Mouse (Mus musculus): Measurements from ENCODE around the gene Madcam1. TPM values are rescaled to one million over a fixed set of nuclear protein-coding genes. Genes with fewer than 3 reads are reported as not detected.

Madcam1 gene
- polyA plus RNA-seq, 1 experiment from 2014 or later: 22.2 TPM

DNA sequence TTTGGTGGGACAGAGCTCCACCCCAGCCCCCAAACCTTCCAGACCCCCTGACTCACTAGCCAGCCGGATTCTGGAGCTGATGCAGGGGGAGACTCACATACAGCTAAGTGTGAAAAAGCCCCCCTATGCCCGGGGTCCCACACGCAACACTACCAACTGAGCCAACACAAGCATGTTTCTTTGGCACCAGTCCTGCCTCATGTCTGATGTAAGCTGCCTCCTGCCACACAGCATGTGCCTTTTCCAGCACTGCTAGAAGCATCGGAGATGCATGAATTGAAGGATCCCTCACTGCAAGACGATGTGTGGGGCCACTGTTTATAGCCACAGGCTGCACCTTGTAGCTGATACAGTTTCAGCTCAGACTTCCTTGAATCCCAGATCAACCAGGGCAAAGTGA lies 36.0 kb upstream of the Madcam1 start:
- ATAC-seq (ENCODE audit: low FRiP score, low TSS enrichment) (no peak), DNase-seq (ENCODE audit: low spot score) (no peak)
- Histone ChIP-seq H3K9me3 (ENCODE audit: control insufficient read depth, low read length) (no peaks in the 10 kb centered on the region), H3K9ac (ENCODE audit: low read length) (no peak overlapping the region), H3K4me3 (ENCODE audit: low read depth, low read length) (no peak overlapping the region), H3K4me2 (replicated peaks; ENCODE audit: low read depth) (no peak overlapping the region), H3K4me1 (replicated peaks; ENCODE audit: control insufficient read depth, insufficient read depth) (no peaks in the 10 kb centered on the region), H3K36me3 (ENCODE audit: control insufficient read depth, insufficient read depth, low read length) (no peaks in the 10 kb centered on the region), H3K27ac (replicated peaks) (no peak overlapping the region), H3K27me3 (ENCODE audit: control insufficient read depth, insufficient read depth, low read length) (no peaks in the 10 kb centered on the region)
- 87% methylated on average over 5 of the region's 5 CpGs for WGBS
- TF ChIP-seq CTCF (IDR thresholded peaks at IDR 0.05; ENCODE audit: low read depth) (no peak), EP300 (optimal IDR thresholded peaks at IDR 0.05) (no peak)

DNA sequence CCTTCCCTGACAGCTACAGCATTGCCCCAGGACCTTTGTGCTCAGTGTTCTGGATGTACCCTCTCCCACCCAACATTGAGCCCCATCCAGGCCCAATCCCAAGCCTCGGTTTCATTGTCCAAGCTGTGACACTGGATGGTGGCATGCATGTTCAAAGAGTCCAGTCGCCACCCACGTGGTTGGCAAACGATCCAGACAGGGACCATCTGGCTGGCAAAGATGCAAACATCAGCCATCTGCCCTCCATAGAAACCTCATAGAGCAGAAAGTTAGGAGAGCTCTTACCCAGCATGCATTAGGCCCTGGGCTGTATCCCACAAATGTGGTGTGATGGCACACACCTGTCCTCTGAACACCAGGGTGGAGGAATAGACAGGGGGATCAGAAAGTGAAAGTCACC lies 32.9 kb upstream of the Madcam1 start:
- ATAC-seq (ENCODE audit: low FRiP score, low TSS enrichment): no peak
- WGBS: 76% methylated on average over 4 of the region's 4 CpGs
- TF ChIP-seq CTCF (IDR thresholded peaks at IDR 0.05; ENCODE audit: low read depth) (no peak), EP300 (optimal IDR thresholded peaks at IDR 0.05) (no peak)
- H3K4me3 ChIP-seq (ENCODE audit: low read depth, low read length): no peak overlapping the region
- no peaks in the 10 kb centered on the region for H3K9me3 ChIP-seq (ENCODE audit: control insufficient read depth, low read length)
- H3K4me1 ChIP-seq (replicated peaks; ENCODE audit: control insufficient read depth, insufficient read depth): no peaks in the 10 kb centered on the region
- H3K9ac ChIP-seq (ENCODE audit: low read length): no peak overlapping the region
- no peak overlapping the region for H3K4me2 ChIP-seq (replicated peaks; ENCODE audit: low read depth)
- no peaks in the 10 kb centered on the region for H3K36me3 ChIP-seq (ENCODE audit: control insufficient read depth, insufficient read depth, low read length)
- no peak overlapping the region for H3K27ac ChIP-seq (replicated peaks)
- H3K27me3 ChIP-seq (ENCODE audit: control insufficient read depth, insufficient read depth, low read length): no peaks in the 10 kb centered on the region
- DNase-seq (ENCODE audit: low spot score): no peak

DNA sequence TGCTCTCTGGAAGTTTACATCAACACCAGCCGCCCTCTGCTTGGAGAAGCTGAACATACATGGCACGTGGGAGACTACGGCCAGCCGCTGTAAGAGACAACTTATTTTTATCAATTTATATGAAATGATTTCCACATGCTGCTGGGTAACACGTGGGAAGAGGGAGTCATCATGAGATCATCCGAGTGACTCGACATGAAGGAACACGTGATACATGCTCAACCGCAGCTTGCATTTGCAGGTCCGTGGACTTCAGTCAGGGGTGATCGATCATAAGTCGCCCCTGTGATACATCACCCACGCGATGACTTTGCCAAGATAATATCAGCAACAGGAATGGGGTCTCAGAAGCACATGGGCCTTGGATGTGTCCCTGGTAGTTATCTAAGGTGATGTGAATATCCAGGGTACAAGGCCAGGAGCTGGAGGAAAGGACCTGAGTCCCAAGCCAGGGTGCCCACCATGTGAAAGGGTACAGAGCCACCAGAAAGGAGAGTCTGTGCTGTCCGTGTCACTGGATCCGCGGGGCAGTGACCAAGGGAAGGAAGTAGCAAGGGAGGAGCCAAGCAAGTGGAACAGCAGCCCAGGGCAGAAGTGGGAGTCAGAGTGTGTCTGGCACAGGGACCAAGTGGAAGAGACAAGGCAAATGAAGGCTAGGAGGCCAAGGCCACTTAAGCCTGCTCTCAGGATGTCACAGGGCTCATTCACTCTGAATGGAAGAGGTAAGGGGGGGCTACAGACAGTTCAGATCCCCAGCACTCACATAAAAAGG lies 31.2 kb upstream of the Madcam1 start:
- Histone ChIP-seq H3K9me3 (ENCODE audit: control insufficient read depth, low read length) (no peaks in the 10 kb centered on the region), H3K36me3 (ENCODE audit: control insufficient read depth, insufficient read depth, low read length) (no peaks in the 10 kb centered on the region), H3K4me3 (ENCODE audit: low read depth, low read length) (no peak overlapping the region), H3K27me3 (ENCODE audit: control insufficient read depth, insufficient read depth, low read length) (peaks cover 6% of the 10 kb centered on the region; the same call in 1 of the 2 replicates), H3K27ac (replicated peaks) (no peak overlapping the region), H3K4me2 (replicated peaks; ENCODE audit: low read depth) (no peak overlapping the region), H3K4me1 (replicated peaks; ENCODE audit: control insufficient read depth, insufficient read depth) (0 out of 2 replicates have a peak, but pooled peaks cover 1% of the 10 kb centered on the region), H3K9ac (ENCODE audit: low read length) (no peak overlapping the region)
- DNase-seq (ENCODE audit: low spot score) (no peak), ATAC-seq (ENCODE audit: low FRiP score, low TSS enrichment) (no peak)
- WGBS: 77% methylated on average over 17 of the region's 17 CpGs
- TF ChIP-seq EP300 (optimal IDR thresholded peaks at IDR 0.05) (no peak), CTCF (IDR thresholded peaks at IDR 0.05; ENCODE audit: low read depth) (no peak)

DNA sequence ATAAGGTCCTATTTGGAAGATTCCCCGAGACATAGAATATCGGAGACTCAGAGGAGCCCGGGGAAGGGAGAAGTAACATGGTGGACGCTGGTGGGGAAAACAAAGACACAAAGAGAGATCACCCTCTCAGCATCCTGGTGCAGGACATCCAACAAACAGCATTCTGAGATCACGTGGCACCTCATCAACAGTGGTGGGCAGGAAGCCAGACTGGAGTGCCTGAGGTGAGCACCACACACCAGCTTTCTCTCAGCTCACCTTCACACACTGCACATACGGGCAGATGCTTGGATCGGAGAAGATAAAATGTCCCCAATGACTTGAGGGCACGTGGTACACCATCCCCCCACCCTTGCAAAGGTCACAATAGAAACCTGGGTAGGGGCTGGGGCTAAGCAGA lies 28.1 kb upstream of the Madcam1 start:
- no peak overlapping the region for H3K27ac ChIP-seq (replicated peaks)
- TF ChIP-seq EP300 (optimal IDR thresholded peaks at IDR 0.05) (no peak), CTCF (IDR thresholded peaks at IDR 0.05; ENCODE audit: low read depth) (no peak)
- ATAC-seq (ENCODE audit: low FRiP score, low TSS enrichment) (no peak), DNase-seq (ENCODE audit: low spot score) (no peak)
- no peak overlapping the region for H3K4me2 ChIP-seq (replicated peaks; ENCODE audit: low read depth)
- H3K4me1 ChIP-seq (replicated peaks; ENCODE audit: control insufficient read depth, insufficient read depth): 0 out of 2 replicates have a peak, but pooled peaks cover 6% of the 10 kb centered on the region
- 81% methylated on average over 8 of the region's 8 CpGs for WGBS
- H3K27me3 ChIP-seq (ENCODE audit: control insufficient read depth, insufficient read depth, low read length): peaks cover 6% of the 10 kb centered on the region; the same call in 1 of the 2 replicates
- H3K36me3 ChIP-seq (ENCODE audit: control insufficient read depth, insufficient read depth, low read length): no peaks in the 10 kb centered on the region
- no peak overlapping the region for H3K9ac ChIP-seq (ENCODE audit: low read length)
- H3K9me3 ChIP-seq (ENCODE audit: control insufficient read depth, low read length): no peaks in the 10 kb centered on the region
- no peak overlapping the region for H3K4me3 ChIP-seq (ENCODE audit: low read depth, low read length)

DNA sequence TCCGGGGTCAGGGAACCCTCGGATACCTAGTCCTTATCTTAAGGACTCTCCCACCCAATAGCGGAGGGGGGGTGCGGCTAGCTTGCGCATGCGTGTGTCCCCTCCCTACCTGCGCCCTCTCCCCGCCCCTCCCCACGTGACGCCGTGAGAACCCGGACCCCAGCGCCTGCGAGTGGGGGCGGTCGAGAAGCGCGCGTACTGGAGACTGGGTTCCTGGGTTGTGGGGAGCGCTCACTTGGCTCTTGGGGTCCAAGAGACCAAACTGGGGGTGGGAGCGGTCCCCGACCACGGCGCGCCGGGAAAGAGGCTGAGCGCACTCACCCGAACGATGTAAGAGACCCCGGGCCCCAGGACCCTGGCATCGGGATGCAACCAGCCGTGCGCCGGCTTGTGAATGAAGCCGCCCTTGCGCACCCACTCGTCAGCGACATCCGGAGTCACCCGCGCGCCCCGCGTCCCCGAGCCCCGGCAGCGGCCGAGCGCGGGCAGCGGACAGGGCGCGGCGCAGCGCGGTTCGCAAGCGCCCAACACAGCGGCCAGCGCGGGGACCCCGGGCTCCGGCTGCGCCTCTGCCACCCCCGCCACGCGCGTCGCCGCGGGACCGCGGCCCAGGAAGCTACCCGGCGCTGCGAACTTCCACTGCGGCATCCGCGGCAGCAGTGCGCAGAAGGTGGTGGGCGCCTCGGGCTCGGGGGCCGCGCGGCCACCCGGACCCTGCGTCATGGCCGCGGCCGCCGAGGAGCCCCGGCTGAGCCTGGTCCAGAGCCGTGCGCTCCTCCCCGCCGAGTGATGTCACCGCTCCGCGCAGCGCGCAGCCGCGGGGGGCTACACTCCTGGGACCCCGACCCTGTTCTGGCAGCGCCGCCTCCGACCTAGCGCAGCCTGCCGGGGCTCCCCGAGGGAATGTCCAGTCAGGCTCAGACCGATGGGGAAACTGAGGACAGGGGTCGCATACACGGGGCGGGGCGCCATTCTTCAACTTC lies 26.9 kb upstream of the Madcam1 start, which contains the start of gene Shc2:
Gene Shc2 (minus strand): TSS at position 791 of the 983 bp plus-strand sequence.
- TF ChIP-seq EP300 (optimal IDR thresholded peaks at IDR 0.05) (no peak), CTCF (IDR thresholded peaks at IDR 0.05; ENCODE audit: low read depth) (no peak)
- DNase-seq (ENCODE audit: low spot score) (peak; percentile 37), ATAC-seq (ENCODE audit: low FRiP score, low TSS enrichment) (peak; percentile 40; the same call in 1 of the 2 replicates)
- Histone ChIP-seq H3K9ac (ENCODE audit: low read length) (peak within 1 kb of the TSS; percentile 66), H3K36me3 (ENCODE audit: control insufficient read depth, insufficient read depth, low read length) (no peaks in the 10 kb centered on the region), H3K9me3 (ENCODE audit: control insufficient read depth, low read length) (no peaks in the 10 kb centered on the region), H3K4me1 (replicated peaks; ENCODE audit: control insufficient read depth, insufficient read depth) (0 out of 2 replicates have a peak, but pooled peaks cover 6% of the 10 kb centered on the region), H3K4me3 (ENCODE audit: low read depth, low read length) (peak within 1 kb of the TSS; percentile 59), H3K27me3 (ENCODE audit: control insufficient read depth, insufficient read depth, low read length) (peaks cover 6% of the 10 kb centered on the region; the same call in 1 of the 2 replicates), H3K4me2 (replicated peaks; ENCODE audit: low read depth) (peak within 1 kb of the TSS; percentile 89), H3K27ac (replicated peaks) (peak within 1 kb of the TSS; percentile 30; the same call in 1 of the 2 replicates)
- under 1% methylated on average over 66 of the region's 116 CpGs for WGBS
